Mouse (Mus musculus) CH12.LX (cell line): Measurements from ENCODE around the gene Dsn1. TPM values are rescaled to one million over a fixed set of nuclear protein-coding genes. Genes with fewer than 3 reads are reported as not detected.

Experiments
- DNase-seq: peaks from one replicate; pipeline ENCODE4 v3.0.0-alpha.2; 2013; ENCODE audit errors: extremely low read depth
- H3K27ac ChIP-seq: 2 replicates; pipeline ENCODE4 v1.5.1; 2012; ENCODE audit warnings: low read depth, mild to moderate bottlenecking, control low read depth, moderate library complexity; ENCODE audit not compliant: insufficient read depth
- H3K27me3 ChIP-seq: replicated peaks from 2 replicates; pipeline ENCODE3; 2012; ENCODE audit warnings: inconsistent platforms
- H3K36me3 ChIP-seq, 2 experiments: replicated peaks in 1 of 2; 2 replicates each; pipeline versions ENCODE3 to v1.6.1; 2012; ENCODE audit warnings: inconsistent platforms in 1 of 2, low read length in 1 of 2, mild to moderate bottlenecking in 1 of 2, mixed read lengths in 1 of 2, moderate library complexity in 1 of 2; ENCODE audit not compliant: control insufficient read depth in 1 of 2, insufficient read depth in 1 of 2
- H3K4me1 ChIP-seq, 2 experiments: 2 replicates each; pipeline ENCODE4 v1.6.1; 2012; ENCODE audit warnings: inconsistent platforms in 1 of 2, moderate library complexity in 1 of 2; ENCODE audit not compliant: insufficient read depth in 2 of 2, control insufficient read depth in 1 of 2
- H3K4me2 ChIP-seq: 2 replicates; pipeline ENCODE4 v1.6.1; 2012; ENCODE audit warnings: low read depth, mild to moderate bottlenecking, control low read depth; ENCODE audit not compliant: poor library complexity, insufficient read depth, severe bottlenecking
- H3K4me3 ChIP-seq, 3 experiments: fragments of 150-350 bp in 1 of 3; sonication (generic) in 1 of 3; replicated peaks in 1 of 3; 2 replicates each; pipeline versions ENCODE3 to v1.5.1; 2011 to 2012; ENCODE audit warnings: low read depth in 2 of 3, low read length in 2 of 3, mild to moderate bottlenecking in 2 of 3, moderate library complexity in 2 of 3, control low read depth in 1 of 3, improper control_type of control experiment in 1 of 3, inconsistent platforms in 1 of 3, mixed read lengths in 1 of 3; ENCODE audit not compliant: poor library complexity in 1 of 3
- H3K79me2 ChIP-seq: replicated peaks from 2 replicates; pipeline ENCODE4 v1.6.1; 2012; ENCODE audit warnings: mild to moderate bottlenecking, moderate library complexity; ENCODE audit not compliant: control insufficient read depth, poor library complexity, insufficient read depth, severe bottlenecking; ENCODE audit errors: extremely low read depth
- H3K9ac ChIP-seq: 2 replicates; pipeline ENCODE4 v1.6.1; 2012; ENCODE audit warnings: low read depth, mild to moderate bottlenecking, control low read depth, moderate library complexity; ENCODE audit not compliant: insufficient read depth
- H3K9me3 ChIP-seq: replicated peaks from 2 replicates; pipeline ENCODE3; 2012; ENCODE audit warnings: low read length, inconsistent platforms, mixed read lengths
- BHLHE40 ChIP-seq: IDR thresholded peaks from 2 replicates; pipeline ENCODE4 v1.6.1; 2011; ENCODE audit warnings: mild to moderate bottlenecking, low read depth, low read length, improper control_type of control experiment
- CTCF ChIP-seq, 2 experiments: IDR thresholded peaks in 1 of 2; conservative IDR thresholded peaks in 1 of 2; 2 replicates each; pipeline ENCODE4 v1.5.1; 2011 to 2012; ENCODE audit warnings: low read depth in 2 of 2, low read length in 2 of 2, improper control_type of control experiment in 1 of 2, inconsistent platforms in 1 of 2, mild to moderate bottlenecking in 1 of 2, moderate library complexity in 1 of 2
- ELF1 ChIP-seq: IDR thresholded peaks from 2 replicates; pipeline ENCODE4 v1.6.1; 2014; ENCODE audit warnings: low read depth, mild to moderate bottlenecking, inconsistent platforms, low read length, improper control_type of control experiment
- HCFC1 ChIP-seq: IDR thresholded peaks from 2 replicates; pipeline ENCODE4 v1.6.1; 2012; ENCODE audit warnings: low read depth, mild to moderate bottlenecking, inconsistent platforms, low read length, improper control_type of control experiment
- MAFK ChIP-seq: IDR thresholded peaks from 2 replicates; pipeline ENCODE4 v1.6.1; 2011; ENCODE audit warnings: low read length, improper control_type of control experiment; ENCODE audit not compliant: insufficient replicate concordance
- MXI1 ChIP-seq: IDR thresholded peaks from 2 replicates; pipeline ENCODE4 v1.6.1; 2011; ENCODE audit warnings: mild to moderate bottlenecking, low read depth, low read length, improper control_type of control experiment
- NELFE ChIP-seq: IDR thresholded peaks from 2 replicates; pipeline ENCODE4 v1.6.1; 2011; ENCODE audit warnings: low read depth, low read length, improper control_type of control experiment
- POLR2A ChIP-seq: IDR thresholded peaks from 2 replicates; pipeline ENCODE4 v1.6.1; 2011; ENCODE audit warnings: low read depth, mild to moderate bottlenecking, improper control_type of control experiment, low read length
- POLR2AphosphoS2 ChIP-seq: IDR thresholded peaks from 2 replicates; pipeline ENCODE4 v1.6.1; 2011; ENCODE audit warnings: low read depth, low read length, improper control_type of control experiment
- SIN3A ChIP-seq: IDR thresholded peaks from 2 replicates; pipeline ENCODE4 v1.6.1; 2012; ENCODE audit warnings: low read length, improper control_type of control experiment, inconsistent platforms
- TBP ChIP-seq: conservative IDR thresholded peaks from 2 replicates; pipeline ENCODE4 v1.6.1; 2011; ENCODE audit warnings: low read depth, low read length, improper control_type of control experiment
- TCF12 ChIP-seq: IDR thresholded peaks from 2 replicates; pipeline ENCODE4 v1.6.1; 2014; ENCODE audit warnings: low read depth, mild to moderate bottlenecking, inconsistent platforms, low read length, improper control_type of control experiment
- UBTF ChIP-seq: IDR thresholded peaks from 2 replicates; pipeline ENCODE4 v1.6.1; 2012; ENCODE audit warnings: low read depth, mild to moderate bottlenecking, inconsistent platforms, low read length, improper control_type of control experiment, moderate library complexity
- USF1 ChIP-seq: IDR thresholded peaks from 2 replicates; pipeline ENCODE4 v1.6.1; 2014; ENCODE audit warnings: low read depth, mild to moderate bottlenecking, inconsistent platforms, low read length, improper control_type of control experiment
- ZC3H11A ChIP-seq: IDR thresholded peaks from 2 replicates; pipeline ENCODE4 v1.6.1; 2012; ENCODE audit warnings: low read depth, mild to moderate bottlenecking, inconsistent platforms, low read length, improper control_type of control experiment
- ZKSCAN1 ChIP-seq: IDR thresholded peaks from 2 replicates; pipeline ENCODE4 v1.6.1; 2012; ENCODE audit warnings: low read depth, inconsistent platforms, low read length, improper control_type of control experiment, borderline replicate concordance
- ZMIZ1 ChIP-seq: IDR thresholded peaks from 2 replicates; pipeline ENCODE4 v1.6.1; 2012; ENCODE audit warnings: low read depth, mild to moderate bottlenecking, inconsistent platforms, low read length, improper control_type of control experiment
- ZNF384 ChIP-seq: IDR thresholded peaks from 2 replicates; pipeline ENCODE4 v1.6.1; 2012; ENCODE audit warnings: low read depth, low read length, improper control_type of control experiment, inconsistent platforms
- dilution Hi-C: fragments of 300-500 bp; cut with MboI; formaldehyde crosslinking; loops from 2 replicates; pipeline ENCODE4 v1.14.3; 2020; ENCODE audit warnings: low sequenced_read_pairs; ENCODE audit not compliant: extremely low pct_unique_long_range_greater_than_20kb, extremely low pct_ligation_motif_present
- in situ Hi-C: fragments of 300-500 bp; cut with MboI; formaldehyde crosslinking; loops from 3 replicates; pipeline ENCODE4 v1.14.3; 2019; ENCODE audit warnings: low sequenced_read_pairs, low pct_ligation_motif_present, low pct_unique_long_range_greater_than_20kb, mixed read lengths
- polyA plus RNA-seq: library from polyadenylated mRNA; unstranded; fragments of >175 nt; gene quantifications from 2 replicates; pipeline ENCODE4 v1.2.1, GENCODE M21; 2012; ENCODE audit warnings: low read depth; ENCODE audit not compliant: insufficient read length
- total RNA-seq, 2 experiments: library from RNA; depleted of rRNA; stranded (reverse); fragments of 300-350 nt in 1 of 2; fragments of >200 nt in 1 of 2; gene quantifications; 2 replicates each; pipeline ENCODE4 v1.2.3; 2012 to 2014

Gene Dsn1
- total and polyA plus RNA-seq, 3 experiments, result 23.2 to 34.3 (median 25.6) TPM

- H3K4me2 ChIP-seq, result no peak overlapping the region
- peaks cover 0 to 11% of the 10 kb centered on the region in 2 experiments; a peak in 2 of 4 replicates for H3K4me1 ChIP-seq
- in situ Hi-C loops (no loop called here), dilution Hi-C loops (no loop called here)
- H3K4me3 ChIP-seq, result no peak overlapping the region
- peaks cover 0 to 15% of the 10 kb centered on the region in 2 experiments for H3K36me3 ChIP-seq
- H3K27me3 ChIP-seq, result no peaks in the 10 kb centered on the region
- DNase-seq, result no peak
- no peak overlapping the region for H3K9ac ChIP-seq
- no peaks in the 10 kb centered on the region for H3K9me3 ChIP-seq
- H3K27ac ChIP-seq, result no peak overlapping the region
- TF ChIP-seq USF1 (no peak), ZKSCAN1 (no peak), ELF1 (no peak), HCFC1 (no peak), SIN3A (no peak), POLR2A (no peak), ZMIZ1 (no peak), UBTF (no peak), BHLHE40 (no peak), MAFK (no peak), CTCF (conservative IDR thresholded peaks at IDR 0.05 in 1 of 2, IDR thresholded peaks at IDR 0.05 in 1 of 2; ENCODE audit: low read depth in 2 of 2, low read length in 2 of 2) (no peak), TCF12 (no peak)
- no peaks in the 10 kb centered on the region for H3K79me2 ChIP-seq
Observed at GRCm38 (mm10) chr2:156980059-156980458, 26.9 kb downstream of the Dsn1 start.

GRCm38 (mm10) chr2:156976711-156977110 is 30.2 kb downstream of the Dsn1 start:
- peaks cover 0 to 12% of the 10 kb centered on the region in 2 experiments; a peak in 2 of 4 replicates for H3K4me1 ChIP-seq
- H3K79me2 ChIP-seq, result no peaks in the 10 kb centered on the region
- H3K9ac ChIP-seq, result no peak overlapping the region
- no peak for DNase-seq
- H3K9me3 ChIP-seq, result no peaks in the 10 kb centered on the region
- H3K27me3 ChIP-seq, result no peaks in the 10 kb centered on the region
- dilution Hi-C loops, result no loop called here
- H3K4me2 ChIP-seq, result no peak overlapping the region
- H3K36me3 ChIP-seq, result peaks cover 0 to 22% of the 10 kb centered on the region in 2 experiments
- no peak overlapping the region for H3K27ac ChIP-seq
- TF ChIP-seq MAFK (no peak), TCF12 (no peak), NELFE (no peak), TBP (no peak), HCFC1 (no peak), POLR2AphosphoS2 (no peak), MXI1 (no peak), ZNF384 (no peak), ZC3H11A (no peak), SIN3A (no peak), BHLHE40 (no peak)
- in situ Hi-C loops, result no loop called here
- H3K4me3 ChIP-seq, result no peak overlapping the region
